Mouse (Mus musculus) limb, embryonic 10.5 days (tissue): ENCODE data around the gene Zfp574. TPM values are rescaled to one million over a fixed set of nuclear protein-coding genes. Genes with fewer than 3 reads are reported as not detected.

Experiments used
- DNase-seq: peaks from one replicate; pipeline ENCODE4 v3.0.0-alpha.2; 2017; ENCODE audit warnings: low spot score
- H3K27ac ChIP-seq: fragments of 300-500 bp; sonication (generic); 2 replicates; pipeline ENCODE4 v1.5.1; 2016; ENCODE audit warnings: mild to moderate bottlenecking
- H3K27me3 ChIP-seq: fragments of 300-500 bp; sonication (generic); 2 replicates; pipeline ENCODE4 v1.6.1; 2016; ENCODE audit warnings: low read depth, mild to moderate bottlenecking; ENCODE audit not compliant: poor library complexity, severe bottlenecking
- H3K36me3 ChIP-seq: fragments of 300-500 bp; sonication (generic); 2 replicates; pipeline ENCODE4 v1.6.1; 2016; ENCODE audit warnings: mild to moderate bottlenecking, moderate library complexity
- H3K4me1 ChIP-seq: fragments of 300-500 bp; sonication (generic); 2 replicates; pipeline ENCODE4 v1.6.1; 2016
- H3K4me3 ChIP-seq: fragments of 300-500 bp; sonication (generic); 2 replicates; pipeline ENCODE4 v1.5.1; 2016; ENCODE audit warnings: mild to moderate bottlenecking, moderate library complexity
- H3K9me3 ChIP-seq: fragments of 300-500 bp; sonication (generic); replicated peaks from 2 replicates; pipeline ENCODE4 v1.6.1; 2016; ENCODE audit warnings: mild to moderate bottlenecking
- WGBS: fragments of 180-500 bp; shearing (Covaris S2); methylation state at CpG from one replicate; pipeline ENCODE4 v1.1.7; 2016; 5-methylcytosine and 5-hydroxymethylcytosine counted together
- polyA plus RNA-seq: library from polyadenylated mRNA; unstranded; fragments of >200 nt; fragmentation: Nextera tagmentation; extraction: Ambion mirVana; gene quantifications from 2 replicates; pipeline ENCODE4 v1.2.1, GENCODE M21; 2016

Zfp574 gene
- polyA plus RNA-seq, 1 experiment from 2014 or later, result 48.3 TPM

DNA sequence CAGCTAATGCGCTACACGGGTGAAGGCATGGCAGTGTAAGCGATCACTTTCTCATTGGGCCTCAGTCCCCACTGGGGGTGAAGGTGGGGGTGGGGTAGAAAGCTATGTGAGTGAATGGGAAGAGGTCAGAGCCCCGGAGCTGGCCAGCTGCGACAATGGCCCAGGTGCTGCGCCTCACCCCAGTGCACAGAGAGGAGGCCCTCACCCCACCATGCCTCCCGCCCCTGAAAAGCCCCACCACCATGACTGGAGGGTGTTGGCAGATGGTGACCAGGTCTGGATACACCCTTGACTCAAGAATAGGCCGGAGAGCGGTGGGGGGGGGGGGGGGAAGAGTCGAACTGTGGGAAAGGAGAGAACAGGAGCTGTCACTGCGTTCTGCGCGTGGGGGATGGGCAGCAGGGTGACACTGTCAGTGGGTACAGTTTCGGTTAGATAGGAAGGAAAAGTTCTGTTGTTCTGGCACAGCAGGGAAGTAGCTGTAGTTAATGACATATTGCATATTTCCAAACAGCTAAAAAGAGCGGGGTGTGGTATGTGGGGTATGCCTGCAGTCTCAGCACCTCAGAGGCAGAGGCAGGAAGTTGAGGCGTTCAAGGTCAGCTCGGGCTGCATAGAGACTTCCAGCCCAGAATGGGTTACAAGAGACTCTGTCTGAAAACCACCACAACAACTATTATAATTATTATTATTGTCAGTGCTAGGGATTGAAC lies 34.6 kb downstream of the Zfp574 start:
- Histone ChIP-seq H3K27me3 (0 out of 2 replicates have a peak, but pooled peaks cover 4% of the 10 kb centered on the region), H3K4me3 (no peak overlapping the region), H3K9me3 (no peaks in the 10 kb centered on the region), H3K4me1 (peaks cover 6% of the 10 kb centered on the region), H3K27ac (no peak overlapping the region), H3K36me3 (no peaks in the 10 kb centered on the region)
- DNase-seq, result no peak
- 60% methylated on average over 16 of the region's 17 CpGs for WGBS

DNA sequence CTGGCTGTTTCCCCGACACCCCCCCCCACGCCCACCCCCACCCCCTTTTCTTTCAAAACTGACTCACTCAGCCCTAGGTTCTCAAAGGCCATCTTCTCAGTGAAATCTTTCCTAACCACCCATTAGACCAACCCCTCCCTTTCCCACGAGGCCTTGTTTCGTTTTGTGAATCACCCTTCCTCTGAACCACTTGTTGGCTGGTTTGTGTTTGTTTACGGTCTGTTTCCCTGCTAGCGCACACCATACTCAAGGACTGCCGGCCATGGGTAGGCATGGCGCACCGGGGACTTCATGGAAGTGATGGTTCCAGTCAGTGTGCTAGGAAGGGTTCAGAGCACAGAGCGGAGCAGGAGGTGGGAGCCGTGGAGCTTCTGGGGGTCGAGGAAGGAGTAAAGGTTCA lies 37.0 kb downstream of the Zfp574 start:
- Histone ChIP-seq H3K36me3 (no peaks in the 10 kb centered on the region), H3K4me1 (peaks cover 6% of the 10 kb centered on the region), H3K9me3 (no peaks in the 10 kb centered on the region), H3K4me3 (no peak overlapping the region), H3K27ac (no peak overlapping the region), H3K27me3 (0 out of 2 replicates have a peak, but pooled peaks cover 4% of the 10 kb centered on the region)
- no peak for DNase-seq
- 83% methylated on average over 12 of the region's 12 CpGs for WGBS

DNA sequence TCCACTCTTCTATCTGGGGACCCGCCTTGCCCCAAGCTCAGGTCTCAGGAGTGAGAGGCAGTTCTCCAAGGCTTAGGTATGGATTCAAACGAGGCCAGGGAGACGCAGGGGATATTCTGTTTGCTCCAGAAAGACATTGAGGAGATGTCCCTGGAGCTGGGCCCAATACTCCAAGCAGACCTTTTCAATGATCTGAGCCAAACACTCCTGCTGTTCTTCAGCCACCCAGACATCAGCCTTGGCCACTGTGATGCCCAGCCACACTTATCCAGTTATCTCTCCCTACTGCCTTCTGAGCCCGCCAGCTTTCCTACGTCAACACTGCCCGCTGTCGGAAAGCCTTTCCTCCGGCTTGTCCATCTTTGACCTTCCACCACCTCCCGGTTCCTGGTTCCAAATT lies 38.0 kb downstream of the Zfp574 start:
- 88% methylated on average over 9 of the region's 9 CpGs for WGBS
- peaks cover 9% of the 10 kb centered on the region for H3K27me3 ChIP-seq
- no peak overlapping the region for H3K27ac ChIP-seq
- peaks cover 7% of the 10 kb centered on the region for H3K4me1 ChIP-seq
- H3K4me3 ChIP-seq, result no peak overlapping the region
- DNase-seq, result no peak
- H3K9me3 ChIP-seq, result no peaks in the 10 kb centered on the region
- H3K36me3 ChIP-seq, result no peaks in the 10 kb centered on the region

DNA sequence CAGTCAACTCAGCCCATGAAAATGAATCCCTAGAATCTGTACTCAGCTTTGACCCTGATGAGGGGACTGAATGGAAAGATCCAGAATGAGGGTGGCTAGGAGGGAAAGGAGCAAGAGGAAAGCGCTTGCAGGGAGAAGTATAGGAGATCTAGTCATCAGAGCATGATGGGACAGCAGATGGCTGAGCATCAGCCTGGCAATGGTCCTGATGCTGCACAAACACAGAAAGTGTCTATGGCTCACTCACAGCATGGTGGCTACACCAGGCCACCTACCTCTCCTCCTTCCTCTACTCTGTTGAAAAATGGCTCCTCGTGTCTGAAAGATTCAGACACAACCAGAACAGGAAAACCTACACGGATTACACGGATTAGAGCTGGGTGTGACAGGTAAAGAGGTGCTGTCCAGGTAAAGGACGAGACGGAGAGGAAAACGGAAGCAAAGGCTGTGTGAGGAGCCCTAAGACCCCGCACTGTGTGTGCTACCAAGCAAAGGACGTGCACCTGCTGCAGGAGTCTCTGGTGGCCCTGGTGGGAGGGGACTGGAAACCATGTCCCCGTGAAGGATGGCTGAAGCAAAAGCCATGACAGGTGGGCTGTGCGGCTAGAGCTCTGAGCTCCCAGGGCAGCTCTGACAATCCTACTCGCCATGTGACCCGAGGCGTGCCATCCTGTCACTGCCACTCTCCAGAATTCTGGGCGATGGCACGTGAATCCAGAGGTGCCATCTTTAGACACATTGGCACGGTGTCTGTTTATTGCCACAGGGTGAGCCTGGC lies 40.0 kb downstream of the Zfp574 start:
- H3K36me3 ChIP-seq, result no peaks in the 10 kb centered on the region
- WGBS, result 88% methylated on average over 17 of the region's 17 CpGs
- peaks cover 4% of the 10 kb centered on the region; the same call in 1 of the 2 replicates for H3K4me1 ChIP-seq
- H3K27me3 ChIP-seq, result peaks cover 21% of the 10 kb centered on the region
- no peaks in the 10 kb centered on the region for H3K9me3 ChIP-seq
- H3K4me3 ChIP-seq, result no peak overlapping the region
- no peak overlapping the region for H3K27ac ChIP-seq
- no peak for DNase-seq

DNA sequence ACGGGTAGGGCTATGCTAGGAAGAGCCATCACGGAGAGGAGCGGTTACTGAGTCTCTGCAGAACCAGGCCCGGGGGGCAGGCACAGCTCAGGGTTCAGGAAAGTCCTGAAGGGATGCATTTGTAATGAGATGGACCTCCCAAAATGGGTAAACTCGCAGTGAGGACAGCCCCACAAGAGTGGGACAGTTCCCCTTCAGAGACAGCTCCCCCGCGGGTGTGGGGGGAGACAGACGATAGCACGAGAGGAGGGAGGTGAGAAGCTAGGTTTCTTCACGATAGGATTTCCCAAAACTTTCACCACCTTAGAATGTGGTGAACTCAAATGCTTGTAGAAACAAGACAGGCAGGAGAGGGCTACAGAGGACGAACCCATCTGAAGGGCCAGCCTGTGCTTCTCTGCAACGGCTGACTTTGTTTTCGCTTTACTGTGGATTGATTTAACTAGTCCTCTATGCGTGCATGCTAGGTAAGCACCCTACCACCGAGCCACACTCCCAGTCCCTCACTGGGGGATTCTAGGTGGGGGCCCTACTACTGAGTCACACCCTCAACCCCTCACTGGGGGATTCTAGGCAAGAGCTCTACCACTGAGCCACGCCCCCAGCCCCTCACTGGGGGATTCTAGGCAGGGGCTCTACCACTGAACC lies 40.7 kb downstream of the Zfp574 start:
- Histone ChIP-seq H3K4me3 (no peak overlapping the region), H3K27ac (no peak overlapping the region), H3K27me3 (peaks cover 21% of the 10 kb centered on the region), H3K9me3 (no peaks in the 10 kb centered on the region), H3K4me1 (peaks cover 4% of the 10 kb centered on the region; the same call in 1 of the 2 replicates), H3K36me3 (no peaks in the 10 kb centered on the region)
- DNase-seq, result no peak
- 89% methylated on average over 16 of the region's 16 CpGs for WGBS

DNA sequence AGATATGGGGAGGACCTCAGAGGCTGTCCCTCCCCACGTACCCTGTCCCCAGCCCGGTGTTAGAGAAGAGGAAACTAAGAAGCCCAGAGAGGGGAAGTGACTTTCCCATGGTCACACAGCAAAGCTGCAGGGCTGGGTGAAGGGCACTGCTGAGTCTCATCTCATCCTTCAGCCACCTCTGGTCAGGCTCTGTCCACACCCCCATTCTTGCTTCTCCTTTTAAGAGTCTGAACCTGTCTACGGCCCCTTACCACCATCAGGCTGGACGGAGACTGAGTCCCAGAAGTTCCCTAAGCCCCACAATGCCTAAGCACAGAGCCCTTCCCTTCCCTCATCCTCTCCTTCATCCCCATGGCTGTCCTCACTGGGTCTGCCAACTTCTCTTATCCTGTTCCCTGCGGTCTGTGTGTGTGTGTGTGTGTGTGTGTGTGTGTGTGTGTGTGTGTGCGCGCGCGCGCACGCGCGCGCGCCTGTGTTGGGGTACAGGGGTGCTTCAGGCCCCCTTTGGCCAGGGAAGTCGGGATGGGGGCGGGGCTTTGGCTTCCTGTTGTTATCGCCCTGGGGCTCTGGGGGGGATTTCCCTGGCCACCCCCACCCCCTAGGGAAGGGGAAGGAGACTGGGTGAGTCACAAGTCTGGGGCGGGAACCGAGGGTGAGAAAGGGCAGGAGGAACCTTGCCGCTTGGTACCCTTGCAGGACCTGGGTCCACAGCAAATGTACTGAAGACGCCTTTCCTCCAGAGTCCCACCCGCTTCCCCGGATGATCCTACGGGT lies 47.9 kb downstream of the Zfp574 start:
- Histone ChIP-seq H3K27me3 (peaks cover 22% of the 10 kb centered on the region), H3K27ac (no peak overlapping the region), H3K4me3 (no peak overlapping the region), H3K9me3 (no peaks in the 10 kb centered on the region), H3K4me1 (peaks cover 13% of the 10 kb centered on the region), H3K36me3 (no peaks in the 10 kb centered on the region)
- 66% methylated on average over 25 of the region's 25 CpGs for WGBS
- DNase-seq, result no peak

DNA sequence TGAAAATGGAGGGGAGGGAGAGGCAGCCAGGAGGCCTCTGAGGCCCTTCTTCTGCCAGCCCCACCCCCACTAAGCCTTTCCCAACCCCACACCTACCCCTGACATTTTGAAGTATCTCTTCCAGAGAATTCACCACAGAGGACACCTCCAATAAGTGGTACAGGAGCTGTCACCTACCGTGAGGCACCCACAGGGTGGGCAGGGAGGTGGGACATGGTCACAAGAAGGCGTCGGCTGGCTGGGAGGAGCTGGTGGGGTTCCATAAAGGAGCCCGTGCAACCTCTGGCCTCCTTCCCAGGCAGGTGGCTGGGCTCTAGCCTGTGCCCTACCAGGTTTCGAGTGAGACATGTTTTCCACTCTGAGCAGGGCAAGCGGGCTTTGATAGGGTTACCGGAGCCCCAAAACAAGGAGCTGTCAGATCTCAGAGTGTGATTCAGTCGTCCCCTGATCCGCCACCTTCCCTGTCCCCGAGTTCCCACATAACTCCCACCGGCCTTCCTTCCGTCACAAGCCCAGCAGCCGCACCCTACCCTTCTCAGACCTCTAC lies 48.9 kb downstream of the Zfp574 start:
- H3K4me1 ChIP-seq, result peaks cover 9% of the 10 kb centered on the region
- WGBS, result 62% methylated on average over 13 of the region's 13 CpGs
- no peak overlapping the region for H3K4me3 ChIP-seq
- H3K27ac ChIP-seq, result no peak overlapping the region
- peaks cover 12% of the 10 kb centered on the region for H3K27me3 ChIP-seq
- H3K9me3 ChIP-seq, result no peaks in the 10 kb centered on the region
- DNase-seq, result no peak
- no peaks in the 10 kb centered on the region for H3K36me3 ChIP-seq

DNA sequence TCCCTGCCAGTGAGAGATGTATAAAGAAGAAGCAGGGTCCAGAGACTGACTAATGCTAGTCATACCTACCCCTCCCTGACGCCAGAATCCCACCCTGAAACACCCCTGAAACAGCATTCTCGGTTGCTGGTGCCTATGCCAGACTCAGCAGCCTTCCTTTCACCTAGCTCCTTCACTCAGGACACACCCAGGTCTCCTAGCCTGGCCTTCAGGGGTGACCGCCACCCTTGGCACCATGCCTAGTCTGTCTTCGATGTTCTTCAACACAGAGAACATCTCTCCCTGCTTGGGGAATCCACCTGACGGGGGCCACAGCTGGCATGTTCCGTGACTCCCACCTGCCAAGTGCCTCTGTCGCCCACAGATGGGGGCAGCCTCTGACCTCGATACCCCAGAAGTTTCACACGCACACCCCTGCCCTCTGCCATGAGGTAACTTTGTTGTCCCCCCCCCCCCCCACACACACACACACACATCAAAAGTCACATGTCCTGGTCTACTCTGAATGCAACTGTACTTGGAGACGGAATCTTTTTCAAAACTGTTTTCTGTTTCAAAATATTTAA lies 53.4 kb downstream of the Zfp574 start:
- H3K9me3 ChIP-seq, result no peaks in the 10 kb centered on the region
- DNase-seq, result no peak
- H3K27ac ChIP-seq, result no peak overlapping the region
- 78% methylated on average over 10 of the region's 10 CpGs for WGBS
- no peaks in the 10 kb centered on the region for H3K4me1 ChIP-seq
- peaks cover 29% of the 10 kb centered on the region for H3K27me3 ChIP-seq
- H3K36me3 ChIP-seq, result no peaks in the 10 kb centered on the region
- no peak overlapping the region for H3K4me3 ChIP-seq

DNA sequence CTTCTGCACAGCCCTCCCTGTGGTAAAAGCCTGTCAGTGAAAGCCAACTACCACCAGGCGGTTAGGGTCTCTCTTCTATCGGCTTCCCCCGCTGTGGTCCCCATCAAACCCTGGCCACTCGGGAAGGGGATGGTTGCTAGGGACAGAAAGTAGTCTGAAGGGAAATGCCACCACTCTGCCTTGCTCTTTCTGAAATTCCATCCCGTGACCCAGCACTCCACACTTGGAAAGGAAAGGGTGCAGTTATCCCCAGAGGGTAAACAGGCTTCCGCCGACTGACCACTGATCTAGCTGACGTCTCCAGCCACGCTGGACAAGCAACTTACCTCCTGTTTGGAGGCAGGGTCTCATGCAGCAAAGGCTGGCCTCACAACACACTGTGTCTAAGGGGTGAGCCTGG lies 55.6 kb downstream of the Zfp574 start:
- Histone ChIP-seq H3K9me3 (no peaks in the 10 kb centered on the region), H3K4me3 (no peak overlapping the region), H3K27me3 (peaks cover 42% of the 10 kb centered on the region), H3K36me3 (no peaks in the 10 kb centered on the region), H3K4me1 (peaks cover 10% of the 10 kb centered on the region), H3K27ac (no peak overlapping the region)
- WGBS, result 78% methylated on average over 9 of the region's 9 CpGs
- DNase-seq, result no peak

DNA sequence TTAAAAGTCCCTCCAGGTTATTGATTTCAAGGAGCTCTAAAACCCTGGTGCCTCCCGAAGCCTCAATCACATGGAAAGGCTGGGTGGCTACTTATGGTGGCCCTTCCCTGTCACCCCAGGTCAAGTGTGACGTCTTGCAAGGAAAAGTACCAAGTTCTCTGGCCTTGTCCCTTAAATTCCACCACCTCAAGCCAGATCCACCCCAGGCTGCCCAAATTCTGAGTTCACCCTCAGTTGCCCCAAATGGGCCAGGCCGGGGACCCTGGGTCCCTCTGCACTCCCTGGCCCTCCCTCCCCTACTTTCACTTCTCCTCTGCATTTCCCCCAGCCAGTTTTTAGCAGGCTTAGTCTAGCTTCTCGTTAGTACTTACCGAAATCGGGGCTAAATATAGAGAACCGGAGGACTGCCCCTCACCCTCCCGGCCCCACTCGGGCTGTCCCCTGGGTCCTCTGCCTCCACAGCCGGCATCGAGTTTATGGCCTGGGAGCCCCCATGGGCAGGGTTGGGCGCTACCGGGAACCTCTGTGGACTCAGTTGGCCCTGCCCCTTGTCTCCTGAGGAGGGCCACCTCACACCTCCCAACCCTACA lies 57.1 kb downstream of the Zfp574 start:
- 53% methylated on average over 13 of the region's 13 CpGs for WGBS
- no peak overlapping the region for H3K27ac ChIP-seq
- DNase-seq, result no peak
- H3K9me3 ChIP-seq, result no peaks in the 10 kb centered on the region
- no peak overlapping the region for H3K4me3 ChIP-seq
- peaks cover 21% of the 10 kb centered on the region for H3K4me1 ChIP-seq
- peaks cover 57% of the 10 kb centered on the region for H3K27me3 ChIP-seq
- H3K36me3 ChIP-seq, result no peaks in the 10 kb centered on the region

DNA sequence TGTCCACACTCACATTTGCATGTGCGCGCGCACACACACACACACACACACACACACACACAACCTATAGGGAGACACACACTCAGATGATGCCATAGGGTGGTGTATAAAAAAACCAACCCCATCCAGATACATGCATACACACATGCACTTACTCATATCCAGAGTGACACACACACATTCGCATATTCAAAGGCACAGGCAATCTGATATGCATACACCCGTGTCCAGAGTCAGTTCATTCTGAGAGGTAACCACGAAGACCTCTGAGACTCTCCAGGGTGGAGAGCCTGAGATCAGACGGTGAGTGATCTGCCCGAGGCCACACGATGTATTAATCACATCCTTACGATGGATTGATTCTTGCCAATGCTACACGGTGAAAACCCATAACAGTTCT lies 58.2 kb downstream of the Zfp574 start:
- 85% methylated on average over 11 of the region's 11 CpGs for WGBS
- H3K27me3 ChIP-seq, result peaks cover 68% of the 10 kb centered on the region
- H3K36me3 ChIP-seq, result no peaks in the 10 kb centered on the region
- no peak overlapping the region for H3K4me3 ChIP-seq
- DNase-seq, result no peak
- H3K4me1 ChIP-seq, result peaks cover 25% of the 10 kb centered on the region
- no peaks in the 10 kb centered on the region; the same call in 1 of the 2 replicates for H3K9me3 ChIP-seq
- H3K27ac ChIP-seq, result no peak overlapping the region

DNA sequence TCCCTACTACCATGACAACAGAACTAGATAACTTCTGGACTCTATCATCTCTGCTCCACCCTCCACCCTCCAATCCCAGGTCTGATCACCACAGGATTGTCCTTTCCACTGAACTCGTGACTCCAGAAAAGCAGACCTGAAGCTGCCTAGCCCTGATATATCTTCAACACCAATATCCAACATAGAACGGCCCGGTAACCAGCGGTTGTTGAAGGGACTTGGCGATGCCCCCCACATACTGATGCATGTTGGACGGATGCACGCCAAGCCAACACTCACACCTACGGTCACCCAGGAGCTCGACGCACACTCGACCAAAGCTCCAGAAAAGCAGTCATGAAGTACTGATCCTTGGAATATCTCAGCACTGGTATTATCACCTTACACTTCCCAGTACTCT lies 58.9 kb downstream of the Zfp574 start:
- Histone ChIP-seq H3K4me1 (peaks cover 25% of the 10 kb centered on the region), H3K4me3 (no peak overlapping the region), H3K9me3 (peaks cover 3% of the 10 kb centered on the region; the same call in 1 of the 2 replicates), H3K27me3 (peaks cover 75% of the 10 kb centered on the region), H3K27ac (no peak overlapping the region), H3K36me3 (no peaks in the 10 kb centered on the region)
- 93% methylated on average over 11 of the region's 11 CpGs for WGBS
- no peak for DNase-seq
